Mouse (Mus musculus): Measurements from ENCODE around the gene Mapk1ip1. TPM values are rescaled to one million over a fixed set of nuclear protein-coding genes. Genes with fewer than 3 reads are reported as not detected.

The Mapk1ip1 gene
- total RNA-seq, 1 experiment, result 11.0 TPM

DNA sequence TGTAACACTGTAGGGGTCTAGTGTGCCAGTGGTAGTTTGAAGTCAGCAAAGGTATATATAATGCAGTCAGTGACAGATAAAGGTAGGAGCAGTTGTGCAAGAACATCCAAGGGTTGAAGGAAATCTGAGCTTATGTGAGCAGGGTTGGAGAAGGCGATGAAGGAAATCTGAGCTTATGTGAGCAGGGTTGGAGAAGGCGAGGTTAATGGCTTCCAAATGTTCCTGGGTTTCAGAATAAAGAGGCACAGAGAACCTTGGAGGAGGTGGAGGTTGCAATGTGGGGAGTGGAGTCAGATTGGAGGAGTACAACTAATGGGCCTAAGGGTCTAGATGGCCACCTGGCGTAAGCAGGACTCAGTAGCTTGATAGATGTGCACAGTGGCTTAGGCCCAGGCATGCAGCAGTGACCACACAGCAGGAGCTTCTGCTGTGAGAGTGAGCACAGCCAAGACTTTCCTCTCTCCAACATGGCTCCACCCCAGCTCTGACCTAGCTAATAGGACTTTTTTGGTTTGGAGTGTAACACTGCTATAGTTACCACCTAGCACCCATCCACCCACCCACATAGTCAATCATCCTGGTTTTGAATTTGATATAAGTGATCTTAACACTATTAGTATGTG, 18.0 kb upstream of the Mapk1ip1 start:
- no peak for DNase-seq (ENCODE audit: low read depth, low spot score)
- in situ Hi-C loops (cut with MboI; ENCODE audit: low sequenced_read_pairs in 2 of 2, unreplicated experiment in 2 of 2), result no loop called here
- Histone ChIP-seq H3K9ac (ENCODE audit: insufficient read depth, low read depth, low read length, poor library complexity, severe bottlenecking) (no peak overlapping the region), H3K36me3 (ENCODE audit: control insufficient read depth, insufficient read depth, low read length, poor library complexity, severe bottlenecking) (peaks cover 28% of the 10 kb centered on the region), H3K27ac (ENCODE audit: insufficient read depth, low read depth, low read length, poor library complexity, severe bottlenecking) (peak overlapping the region; percentile 6; the same call in 1 of the 2 replicates), H3K4me1 (ENCODE audit: control insufficient read depth in 2 of 2, insufficient read depth in 2 of 2, low read length in 2 of 2, poor library complexity in 1 of 2) (peaks cover 10 to 13% of the 10 kb centered on the region in 2 experiments; a peak in 3 of 4 replicates), H3K4me3 (ENCODE audit: insufficient read depth in 1 of 2, low read depth in 1 of 2, low read length in 2 of 2, poor library complexity in 1 of 2, severe bottlenecking in 1 of 2) (no peak overlapping the region), H3K9me3 (ENCODE audit: control insufficient read depth, insufficient read depth, low read depth, low read length) (no peaks in the 10 kb centered on the region)
- TF ChIP-seq ZNF384 (IDR thresholded peaks at IDR 0.05; ENCODE audit: low read depth, low read length), result no peak

GRCm38 (mm10) chr7:138856670-138857069, 10.6 kb upstream of the Mapk1ip1 start:
- peaks cover 23 to 34% of the 10 kb centered on the region in 2 experiments for H3K4me1 ChIP-seq (ENCODE audit: control insufficient read depth in 2 of 2, insufficient read depth in 2 of 2, low read length in 2 of 2, poor library complexity in 1 of 2)
- peak; percentile 40 for DNase-seq (ENCODE audit: low read depth, low spot score)
- in situ Hi-C loops (cut with MboI; ENCODE audit: low sequenced_read_pairs in 2 of 2, unreplicated experiment in 2 of 2), result no loop called here
- no peak overlapping the region for H3K9ac ChIP-seq (ENCODE audit: insufficient read depth, low read depth, low read length, poor library complexity, severe bottlenecking)
- H3K36me3 ChIP-seq (ENCODE audit: control insufficient read depth, insufficient read depth, low read length, poor library complexity, severe bottlenecking), result peaks cover 28% of the 10 kb centered on the region
- no peaks in the 10 kb centered on the region for H3K9me3 ChIP-seq (ENCODE audit: control insufficient read depth, insufficient read depth, low read depth, low read length)
- peak overlapping the region; percentile 96 for H3K27ac ChIP-seq (ENCODE audit: insufficient read depth, low read depth, low read length, poor library complexity, severe bottlenecking)
- TF ChIP-seq MAFK (IDR thresholded peaks at IDR 0.05; ENCODE audit: insufficient read depth, low read depth, low read length) (peak; percentile 94), CHD2 (IDR thresholded peaks at IDR 0.05; ENCODE audit: low read depth, low read length) (peak; percentile 37; the same call in 1 of the 2 replicates), ZC3H11A (IDR thresholded peaks at IDR 0.05; ENCODE audit: borderline replicate concordance, low read depth, low read length) (no peak), HCFC1 (IDR thresholded peaks at IDR 0.05; ENCODE audit: borderline replicate concordance, insufficient read depth, low read length) (no peak), ZNF384 (IDR thresholded peaks at IDR 0.05; ENCODE audit: low read depth, low read length) (no peak)
- no peak overlapping the region for H3K4me3 ChIP-seq (ENCODE audit: insufficient read depth in 1 of 2, low read depth in 1 of 2, low read length in 2 of 2, poor library complexity in 1 of 2, severe bottlenecking in 1 of 2)

GRCm38 (mm10) chr7:138854201-138854600, 8.1 kb upstream of the Mapk1ip1 start:
- H3K4me1 ChIP-seq (ENCODE audit: control insufficient read depth in 2 of 2, insufficient read depth in 2 of 2, low read length in 2 of 2, poor library complexity in 1 of 2), result peaks cover 25 to 34% of the 10 kb centered on the region in 2 experiments
- in situ Hi-C loops (cut with MboI; ENCODE audit: low sequenced_read_pairs in 2 of 2, unreplicated experiment in 2 of 2), result no loop called here
- H3K36me3 ChIP-seq (ENCODE audit: control insufficient read depth, insufficient read depth, low read length, poor library complexity, severe bottlenecking), result peaks cover 28% of the 10 kb centered on the region
- no peak overlapping the region for H3K9ac ChIP-seq (ENCODE audit: insufficient read depth, low read depth, low read length, poor library complexity, severe bottlenecking)
- peak overlapping the region; percentile 96; the same call in 1 of the 2 replicates for H3K27ac ChIP-seq (ENCODE audit: insufficient read depth, low read depth, low read length, poor library complexity, severe bottlenecking)
- no peak for TF ChIP-seq ZC3H11A (IDR thresholded peaks at IDR 0.05; ENCODE audit: borderline replicate concordance, low read depth, low read length)
- TF ChIP-seq CHD2 (IDR thresholded peaks at IDR 0.05; ENCODE audit: low read depth, low read length), result no peak
- no peak for TF ChIP-seq MAFK (IDR thresholded peaks at IDR 0.05; ENCODE audit: insufficient read depth, low read depth, low read length)
- TF ChIP-seq HCFC1 (IDR thresholded peaks at IDR 0.05; ENCODE audit: borderline replicate concordance, insufficient read depth, low read length), result no peak
- TF ChIP-seq ZNF384 (IDR thresholded peaks at IDR 0.05; ENCODE audit: low read depth, low read length), result no peak; the same call in 1 of the 2 replicates
- no peak for DNase-seq (ENCODE audit: low read depth, low spot score)
- H3K4me3 ChIP-seq (ENCODE audit: insufficient read depth in 1 of 2, low read depth in 1 of 2, low read length in 2 of 2, poor library complexity in 1 of 2, severe bottlenecking in 1 of 2), result no peak overlapping the region
- H3K9me3 ChIP-seq (ENCODE audit: control insufficient read depth, insufficient read depth, low read depth, low read length), result no peaks in the 10 kb centered on the region

DNA sequence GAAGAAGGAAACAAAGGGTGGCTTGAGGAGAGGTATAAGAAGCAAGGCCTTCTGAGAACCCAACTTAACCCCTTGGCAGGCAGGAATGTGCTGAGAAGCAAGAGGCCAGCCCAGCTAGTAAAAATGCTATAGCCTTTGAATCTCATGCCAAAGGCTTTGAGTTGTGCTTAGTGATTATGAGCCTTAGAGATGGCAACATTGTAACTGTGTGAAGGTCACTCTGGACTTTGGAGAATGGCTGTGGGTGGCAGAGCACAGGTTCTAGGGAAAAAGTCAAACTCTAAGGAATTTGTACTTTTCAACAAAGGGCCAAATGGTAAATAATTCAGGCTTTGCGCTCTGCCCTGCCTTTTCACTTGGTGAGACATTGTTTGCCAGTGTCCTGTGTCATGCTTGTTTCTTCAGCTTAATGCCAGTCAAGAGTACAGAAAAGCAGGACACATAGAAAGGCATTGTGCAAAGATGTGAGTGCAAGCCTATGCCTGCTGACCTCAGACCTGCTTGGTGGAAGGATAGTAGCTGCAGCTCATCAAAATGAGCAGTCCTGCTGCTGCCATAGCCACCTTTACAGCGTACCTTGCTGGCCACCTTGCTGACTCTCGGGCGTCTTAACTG, 7.5 kb upstream of the Mapk1ip1 start:
- no peak for DNase-seq (ENCODE audit: low read depth, low spot score)
- Histone ChIP-seq H3K36me3 (ENCODE audit: control insufficient read depth, insufficient read depth, low read length, poor library complexity, severe bottlenecking) (peaks cover 25% of the 10 kb centered on the region), H3K27ac (ENCODE audit: insufficient read depth, low read depth, low read length, poor library complexity, severe bottlenecking) (peak overlapping the region; percentile 85), H3K9ac (ENCODE audit: insufficient read depth, low read depth, low read length, poor library complexity, severe bottlenecking) (peak overlapping the region; percentile 18; the same call in 1 of the 2 replicates), H3K4me3 (ENCODE audit: insufficient read depth in 1 of 2, low read depth in 1 of 2, low read length in 2 of 2, poor library complexity in 1 of 2, severe bottlenecking in 1 of 2) (peak overlapping the region in 1 of 2 experiments; percentile 20; a peak in 2 of 4 replicates), H3K4me1 (ENCODE audit: control insufficient read depth in 2 of 2, insufficient read depth in 2 of 2, low read length in 2 of 2, poor library complexity in 1 of 2) (peaks cover 25 to 30% of the 10 kb centered on the region in 2 experiments), H3K9me3 (ENCODE audit: control insufficient read depth, insufficient read depth, low read depth, low read length) (no peaks in the 10 kb centered on the region)
- in situ Hi-C loops (cut with MboI; ENCODE audit: low sequenced_read_pairs in 2 of 2, unreplicated experiment in 2 of 2), result no loop called here
- TF ChIP-seq ZNF384 (IDR thresholded peaks at IDR 0.05; ENCODE audit: low read depth, low read length) (no peak), MAFK (IDR thresholded peaks at IDR 0.05; ENCODE audit: insufficient read depth, low read depth, low read length) (no peak), ZC3H11A (IDR thresholded peaks at IDR 0.05; ENCODE audit: borderline replicate concordance, low read depth, low read length) (no peak), HCFC1 (IDR thresholded peaks at IDR 0.05; ENCODE audit: borderline replicate concordance, insufficient read depth, low read length) (no peak), CHD2 (IDR thresholded peaks at IDR 0.05; ENCODE audit: low read depth, low read length) (no peak)
